Mouse (Mus musculus) kidney, postnatal 14 days (tissue): ENCODE results near the gene Kcnip1.
A peak's percentile ranks its signal among the peaks of the same experiment; 100 is the strongest.

Experiments
- DNase-seq: peaks from one replicate; pipeline ENCODE4 v3.0.0; 2022; ENCODE audit warnings: mixed read lengths

Gene Kcnip1

GRCm38 (mm10) chr11:33890382-33890781 lies 102.6 kb downstream of the Kcnip1 start:
- no peak for DNase-seq

DNA sequence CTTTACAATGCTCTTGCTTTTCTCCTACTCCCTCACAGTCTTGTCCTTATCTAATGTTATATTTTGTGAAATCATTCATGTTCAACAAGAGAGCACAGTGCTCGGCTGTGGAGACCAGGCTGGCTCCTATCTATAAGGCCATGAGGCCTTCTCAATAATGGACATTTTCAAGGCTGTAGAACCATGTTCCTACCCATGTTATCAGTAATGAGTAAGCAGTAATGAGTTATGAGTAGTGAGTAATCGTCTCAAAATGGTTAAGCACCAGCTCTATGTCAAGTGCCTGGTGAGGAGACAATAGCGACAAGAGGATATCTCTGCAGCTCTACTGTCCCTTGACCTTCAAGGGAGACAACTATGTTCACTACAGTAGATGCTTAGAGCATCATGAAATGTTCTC lies 105.3 kb downstream of the Kcnip1 start:
- no peak for DNase-seq

DNA sequence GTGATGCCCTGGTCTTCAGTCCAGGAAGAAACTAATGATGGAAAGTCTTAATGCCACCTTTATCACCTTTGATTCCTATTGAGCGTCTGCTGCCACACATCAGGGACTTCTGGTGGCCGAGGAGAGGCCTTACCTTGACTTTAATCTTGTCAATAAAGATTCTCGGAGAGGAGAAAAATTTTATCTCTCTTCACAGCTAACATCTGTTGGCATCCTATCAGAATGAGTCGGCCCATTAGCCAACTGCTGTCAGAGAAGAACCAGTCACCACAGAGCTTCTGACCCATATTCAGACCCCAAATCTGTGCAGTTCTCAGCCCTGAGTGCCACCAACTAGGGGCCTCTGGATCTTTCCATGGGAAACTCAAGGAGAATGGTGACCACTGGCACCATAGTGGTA lies 107.0 kb downstream of the Kcnip1 start:
- no peak for DNase-seq

- no peak for DNase-seq
Measured at GRCm38 (mm10) chr11:33882731-33883328, 110.1 kb downstream of the Kcnip1 start.

DNA sequence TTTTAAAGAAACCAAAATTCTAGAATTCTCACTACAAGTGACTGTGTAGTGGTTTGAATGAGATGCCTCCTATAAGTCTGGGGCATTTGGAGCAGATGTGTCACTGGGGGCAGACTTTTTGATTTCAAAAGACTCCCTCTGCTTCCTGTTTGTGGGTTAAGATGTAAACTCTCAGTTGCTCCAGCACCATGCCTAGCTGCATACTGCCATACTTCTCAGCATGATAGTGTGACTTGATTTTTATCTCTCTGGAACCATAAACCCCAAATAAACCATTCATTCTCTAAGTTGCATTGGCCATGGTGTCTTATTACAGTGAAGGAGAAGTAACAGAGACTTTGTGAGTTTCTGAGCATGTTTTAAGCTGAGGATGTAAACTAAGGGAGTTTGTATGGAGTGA lies 118.0 kb downstream of the Kcnip1 start:
- no peak for DNase-seq

DNA sequence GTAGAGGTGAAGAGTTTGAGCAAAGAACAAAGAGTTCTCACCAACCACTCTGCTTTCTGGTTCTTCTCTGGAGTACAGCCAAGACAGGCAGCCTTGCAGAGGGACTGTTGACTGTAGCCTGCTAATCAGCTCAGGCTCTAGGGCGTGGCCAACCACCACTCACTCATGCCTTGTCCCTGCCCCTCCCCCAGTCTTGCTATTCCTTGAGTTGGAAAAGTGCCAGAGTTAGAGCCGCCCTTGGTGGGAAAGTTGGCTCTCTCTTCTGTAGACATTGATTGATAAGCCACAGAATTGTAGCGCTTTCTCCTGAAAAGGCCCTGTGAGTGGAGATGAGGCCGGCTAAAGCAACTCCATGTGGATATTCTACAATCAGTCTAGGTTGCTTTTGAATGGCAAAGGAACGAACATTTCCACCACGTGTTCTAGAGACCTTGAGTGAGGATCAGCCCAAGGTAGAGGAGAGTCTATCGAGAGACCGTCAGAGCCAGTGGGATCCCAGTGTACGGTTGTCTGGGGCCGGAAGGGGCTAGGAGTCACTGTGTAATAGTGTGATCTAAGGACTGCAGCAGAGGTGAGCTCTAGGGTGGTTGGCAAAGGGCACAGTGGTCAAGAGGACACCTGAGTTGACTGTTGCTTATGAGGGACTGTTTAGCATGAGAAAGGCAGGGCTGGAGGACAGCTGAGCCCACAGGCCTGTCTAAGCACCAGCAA lies 119.7 kb downstream of the Kcnip1 start:
- DNase-seq = peak; percentile 15

DNA sequence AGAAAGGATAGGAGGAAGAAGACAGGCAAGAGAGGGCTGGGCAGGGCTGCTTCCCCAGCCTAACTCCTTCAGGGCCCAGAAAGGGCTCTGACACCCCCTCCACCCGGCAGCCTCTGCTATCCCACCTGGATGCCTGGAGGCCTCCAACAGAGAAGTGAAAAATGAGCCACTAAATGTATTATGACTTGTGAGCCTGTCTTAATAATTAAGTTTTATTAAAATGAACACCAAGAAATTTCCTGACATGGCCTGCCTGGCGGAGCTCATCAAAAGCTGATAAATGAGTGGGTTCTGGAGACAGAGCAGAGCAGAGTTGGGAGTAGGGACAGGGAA lies 120.3 kb downstream of the Kcnip1 start:
- no peak for DNase-seq

DNA sequence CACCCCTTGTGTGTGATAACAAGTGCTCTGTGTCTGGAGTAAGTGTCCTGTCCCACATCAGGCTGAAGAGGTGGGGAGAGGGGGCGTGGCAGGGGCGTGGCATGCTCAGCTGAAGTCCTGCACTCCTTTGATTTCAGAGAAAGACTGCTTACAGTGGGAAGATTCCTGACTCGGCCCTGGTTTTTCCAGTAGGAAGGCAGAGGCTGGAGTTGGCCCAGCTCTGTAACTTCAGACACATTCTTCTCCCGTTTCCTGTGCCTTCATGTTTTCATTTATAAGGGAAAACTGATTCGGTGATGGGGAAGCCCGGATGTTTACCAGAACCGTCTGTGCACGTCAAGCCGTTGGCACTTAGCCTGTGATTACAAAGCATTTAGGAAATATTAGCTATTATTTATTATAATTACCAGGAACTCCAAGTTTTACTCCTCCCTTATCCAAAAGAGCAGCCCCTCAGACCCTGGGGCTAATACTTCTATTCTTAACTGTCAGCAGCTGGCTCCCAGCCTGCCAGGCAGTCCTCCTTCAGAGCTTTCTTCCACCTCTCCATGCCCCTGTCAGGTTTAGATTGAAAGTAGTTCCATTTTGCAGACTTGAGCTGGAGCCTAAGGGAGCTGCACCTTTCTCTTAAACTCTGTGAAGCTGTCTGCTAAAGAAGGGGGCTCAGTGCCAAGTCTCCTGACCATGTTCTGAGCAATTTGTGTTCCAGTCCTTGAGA lies 120.8 kb downstream of the Kcnip1 start:
- DNase-seq = peak; percentile 69

DNA sequence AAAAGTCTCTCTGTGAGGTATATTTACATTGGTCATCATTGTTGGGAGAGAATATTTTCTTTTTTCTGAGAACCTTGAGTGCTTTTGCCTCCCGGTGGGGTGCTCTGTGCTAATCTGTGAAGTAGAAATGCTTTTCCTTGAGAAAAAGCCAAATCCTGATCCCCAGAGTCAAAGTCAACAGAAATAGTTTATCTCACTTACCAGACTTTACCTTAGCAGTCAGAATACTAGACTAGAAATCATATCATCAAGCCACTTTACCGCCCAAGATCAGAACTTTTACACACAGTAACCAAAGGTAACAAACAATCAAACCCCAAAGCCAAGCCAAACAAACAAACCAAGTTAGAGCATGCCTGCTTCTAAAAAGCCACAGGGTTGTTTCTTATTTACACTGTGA lies 122.7 kb downstream of the Kcnip1 start:
- DNase-seq = no peak

DNA sequence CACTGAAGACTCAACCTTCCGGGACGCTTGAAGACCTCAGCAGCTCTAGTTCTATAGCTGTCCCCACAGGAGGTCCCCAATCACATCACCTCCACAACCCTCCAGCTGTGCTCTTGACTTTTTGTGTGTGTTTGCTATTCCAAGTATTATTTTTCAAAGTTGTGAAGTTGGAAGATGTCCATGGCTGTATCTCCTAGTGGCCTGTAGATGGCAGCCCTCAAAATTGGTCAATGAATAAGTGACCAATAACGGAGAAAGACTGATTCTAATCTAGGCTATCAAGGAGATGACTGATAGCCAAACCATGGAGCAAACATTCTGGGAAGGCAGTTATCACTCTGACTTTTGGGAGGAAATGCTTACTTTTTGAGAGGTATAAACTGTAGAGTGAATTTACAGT lies 123.4 kb downstream of the Kcnip1 start:
- no peak for DNase-seq

GRCm38 (mm10) chr11:33866775-33867174 lies 126.2 kb downstream of the Kcnip1 start:
- no peak for DNase-seq

DNA sequence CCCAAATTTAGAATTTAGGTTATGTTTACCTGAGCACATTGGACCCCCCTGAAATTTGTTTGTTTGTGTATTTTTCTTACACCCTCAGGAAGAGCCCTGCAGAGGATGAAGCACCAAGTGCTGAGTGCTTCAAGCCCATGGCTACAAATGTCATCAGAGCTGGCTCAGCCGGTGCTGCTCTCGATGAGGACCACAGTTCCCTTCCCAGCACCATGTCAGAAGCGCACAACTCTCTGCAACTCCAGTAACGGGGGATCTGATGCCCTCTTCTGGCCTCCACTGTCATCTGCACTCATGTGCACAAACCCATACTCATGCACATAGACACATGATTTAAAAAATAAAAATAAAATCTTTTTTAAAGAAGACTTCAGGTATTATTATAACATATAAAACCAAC lies 128.7 kb downstream of the Kcnip1 start:
- DNase-seq = no peak

GRCm38 (mm10) chr11:33861823-33862222 lies 131.1 kb downstream of the Kcnip1 start:
- DNase-seq = no peak

DNA sequence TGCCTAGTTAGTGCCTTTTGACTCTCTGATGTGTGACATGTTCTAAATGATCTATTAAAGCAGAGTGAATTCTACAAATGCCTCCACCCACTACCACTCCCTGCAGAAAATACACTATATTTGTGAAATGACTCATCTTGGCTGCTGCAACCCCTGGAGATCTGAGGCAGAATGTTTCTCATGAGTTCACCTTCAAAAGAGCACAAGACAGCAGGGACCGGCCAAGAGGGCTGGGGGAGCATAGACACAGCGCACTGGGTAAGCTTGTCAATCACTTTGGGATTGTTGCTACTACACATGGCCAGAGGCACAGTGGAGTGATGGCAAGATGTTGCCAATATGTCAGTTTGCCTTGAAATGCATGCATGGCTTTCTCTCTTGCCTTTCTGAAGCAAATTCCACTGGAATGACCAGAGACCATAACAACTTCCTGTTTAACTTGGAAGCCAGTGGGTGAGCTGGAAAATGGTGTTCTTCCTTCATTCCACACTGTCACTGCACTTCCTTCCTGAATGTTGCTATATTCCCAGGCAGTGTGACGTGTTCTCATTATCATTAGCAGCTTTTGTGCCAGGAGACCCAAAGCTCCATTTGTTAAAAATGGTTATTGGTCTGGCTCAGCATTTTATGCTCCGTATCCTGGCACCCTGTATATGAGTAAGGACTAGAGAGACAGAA lies 131.9 kb downstream of the Kcnip1 start:
- DNase-seq = peak; percentile 30

- DNase-seq = no peak
Measured at GRCm38 (mm10) chr11:33849614-33850013, 143.3 kb downstream of the Kcnip1 start.

DNA sequence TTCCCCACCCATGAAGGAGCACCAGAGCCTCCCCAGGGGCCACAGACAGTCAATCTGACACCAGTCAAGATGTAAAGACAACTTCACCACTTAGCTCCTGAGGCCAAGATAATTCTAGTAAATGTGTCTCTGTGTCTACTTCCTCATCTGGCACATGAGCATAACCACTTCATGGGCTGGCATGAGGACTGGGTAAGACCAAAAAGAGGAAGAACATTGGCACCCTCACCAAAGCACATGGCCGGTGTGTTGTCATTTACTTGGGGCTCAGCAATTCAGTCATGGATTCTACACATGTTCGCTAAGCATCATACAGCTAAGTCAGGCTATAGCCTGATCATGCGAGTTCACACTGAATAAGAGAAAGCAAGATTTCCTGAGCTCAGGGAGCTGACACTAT lies 144.3 kb downstream of the Kcnip1 start:
- DNase-seq = no peak

DNA sequence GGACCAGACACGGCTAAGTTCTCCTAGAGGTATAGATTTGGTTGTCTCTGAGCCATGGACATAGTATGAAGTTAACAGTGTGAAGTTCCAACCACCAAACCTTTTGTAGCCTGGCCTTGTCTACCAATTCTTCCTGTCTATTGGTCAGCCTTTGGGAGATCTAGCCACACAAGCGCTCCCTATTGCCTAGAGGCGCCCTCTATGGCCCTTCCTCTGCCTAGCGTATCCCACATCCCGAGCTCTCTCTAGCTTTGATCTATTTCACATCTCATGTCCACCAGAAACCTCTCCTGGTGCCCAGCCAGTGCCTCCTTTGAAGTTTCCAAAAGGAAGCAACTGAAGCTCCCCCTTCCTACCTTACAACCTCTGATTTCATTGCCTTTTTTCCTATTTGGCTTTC lies 147.0 kb downstream of the Kcnip1 start:
- DNase-seq = no peak

DNA sequence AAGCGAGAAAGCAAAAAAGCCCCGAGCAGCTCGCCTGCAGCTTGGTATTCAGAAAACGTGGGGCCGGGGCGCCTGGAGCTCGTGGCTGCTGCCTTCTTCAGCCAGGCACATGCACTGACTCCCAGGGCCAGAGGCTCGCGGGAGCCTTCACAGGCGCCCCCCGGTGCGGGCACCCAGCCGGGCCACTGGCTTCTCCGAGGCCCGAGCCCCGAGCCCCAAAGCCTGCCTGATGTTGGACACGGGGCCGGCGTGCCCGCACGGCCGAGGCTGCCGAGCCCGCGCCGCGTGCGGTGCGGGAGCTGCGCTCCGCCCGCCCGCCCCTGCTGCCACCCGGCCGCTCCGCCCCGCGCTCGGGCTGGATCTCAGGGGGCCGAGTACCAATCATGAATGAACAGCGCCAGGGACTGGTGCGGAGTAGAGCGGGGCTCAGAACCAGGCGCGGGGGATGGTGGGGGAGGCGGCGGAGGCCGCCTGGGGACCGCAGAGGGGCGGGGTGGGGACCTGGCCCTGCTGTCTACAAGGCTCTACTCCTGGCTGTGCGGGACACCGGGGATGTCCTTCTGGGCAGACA lies 149.6 kb downstream of the Kcnip1 start:
- no peak for DNase-seq

DNA sequence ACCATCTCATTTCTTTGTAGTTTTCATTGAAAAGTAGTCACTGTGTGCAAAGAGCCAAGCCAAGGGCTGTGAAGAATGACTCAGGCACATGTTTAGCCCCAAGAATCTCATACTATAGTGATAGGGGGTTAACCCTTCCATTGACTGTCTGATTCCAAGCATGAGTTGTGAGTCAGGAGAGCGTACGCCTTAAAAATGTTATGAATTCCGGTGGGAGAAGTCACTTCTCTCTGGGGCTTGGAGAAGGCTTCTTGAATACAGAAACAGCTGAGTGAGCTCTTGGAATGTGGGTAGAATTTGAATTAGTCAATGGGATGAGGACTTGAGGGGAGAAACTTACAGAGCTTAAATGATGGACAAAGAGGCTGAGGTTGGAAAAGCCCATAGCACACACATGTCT lies 153.9 kb downstream of the Kcnip1 start:
- DNase-seq = no peak

GRCm38 (mm10) chr11:33829774-33830173 lies 163.2 kb downstream of the Kcnip1 start:
- DNase-seq = no peak

DNA sequence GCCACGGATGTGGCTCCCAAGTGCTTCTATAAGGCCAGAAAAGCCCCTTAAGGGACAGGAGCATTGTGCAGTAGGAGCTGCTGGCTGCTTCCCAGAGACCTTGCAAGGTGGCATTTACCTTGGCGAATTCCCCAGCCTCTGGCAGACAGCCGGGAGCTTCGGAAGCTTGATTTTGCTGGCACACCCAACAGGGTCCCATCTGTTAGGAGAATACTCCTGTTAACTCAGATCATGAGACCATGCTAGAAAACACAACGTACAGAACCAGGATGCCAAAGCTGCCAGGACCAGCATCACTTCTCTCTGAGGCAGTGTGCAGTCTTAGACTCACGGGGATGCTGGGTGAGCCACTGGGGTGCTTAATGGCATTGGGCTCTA lies 165.1 kb downstream of the Kcnip1 start:
- no peak for DNase-seq

GRCm38 (mm10) chr11:33827085-33827828 lies 165.7 kb downstream of the Kcnip1 start:
- no peak for DNase-seq

DNA sequence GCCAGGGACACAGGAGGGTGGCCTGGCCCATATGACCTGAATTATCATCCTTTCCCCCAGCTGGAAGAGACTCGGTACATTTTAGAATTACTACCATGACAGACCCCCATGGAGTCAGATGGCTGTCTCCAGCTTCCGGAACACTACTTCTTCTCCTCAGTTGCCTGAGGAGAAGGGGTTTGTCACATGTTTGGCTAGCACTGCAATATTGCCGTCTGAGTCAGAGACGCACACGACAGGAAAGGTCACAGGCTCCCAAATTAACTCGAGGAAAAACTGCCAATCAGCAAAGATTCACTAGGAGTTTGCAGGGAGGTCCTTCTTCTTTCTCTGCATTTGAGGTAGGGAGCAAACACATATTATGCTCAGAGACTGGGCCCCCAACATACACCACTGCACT lies 168.2 kb downstream of the Kcnip1 start:
- no peak for DNase-seq
